10 mouse cellular contexts compared by ENCODE assay signal in genomic region chr11:16259876-16260275, GRCm38 (mm10). TPM values are rescaled to one million over a fixed set of nuclear protein-coding genes. Genes with fewer than 3 reads are reported as not detected.
DNase-seq lines count a peak whose midpoint lies in the region; ATAC-seq and TF ChIP-seq lines count a peak whose summit lies in the region.
"Had no signal": no experiment of that assay in that cellular context is flagged by ENCODE, and none has a peak within 500 bp of the region (broad histone marks: within the 10 kb centered on the region; RNA-seq: fewer than 3 reads in every experiment).

No protein-coding gene starts in this region.

- TF ChIP-seq EP300 in lung, postnatal 0 days (IDR thresholded peaks at IDR 0.05), result no peak

- peaks cover 2% of the 10 kb centered on the region; the same call in 1 of the 2 replicates for H3K4me1 ChIP-seq in forebrain, embryonic 14.5 days (ENCODE audit: control insufficient read depth, insufficient read depth, low read length)
- peaks cover 24% of the 10 kb centered on the region for H3K4me1 ChIP-seq in midbrain, embryonic 10.5 days
- no peaks in the 10 kb centered on the region; the same call in 1 of the 2 replicates for H3K4me1 ChIP-seq in liver, embryonic 12.5 days
- no peaks in the 10 kb centered on the region for H3K4me1 ChIP-seq in lung, postnatal 0 days (ENCODE audit: insufficient read depth, low read depth, low read length)

- peak overlapping the region; percentile 73 for H3K4me3 ChIP-seq in layer of hippocampus, adult 2 months
- peak overlapping the region; percentile 65 for H3K4me3 ChIP-seq in forebrain, embryonic 14.5 days (ENCODE audit: low read depth, low read length)
- H3K4me3 ChIP-seq in midbrain, embryonic 10.5 days, result peak overlapping the region; percentile 64; the same call in 1 of the 2 replicates
- no peak overlapping the region for H3K4me3 ChIP-seq in liver, embryonic 12.5 days
- no peak overlapping the region for H3K4me3 ChIP-seq in lung, postnatal 0 days (ENCODE audit: low read depth, low read length)

- H3K4me2 ChIP-seq in forebrain, embryonic 14.5 days (ENCODE audit: low read length), result peak overlapping the region; percentile 83
- no peak overlapping the region for H3K4me2 ChIP-seq in liver, embryonic 12.5 days
- no peak overlapping the region for H3K4me2 ChIP-seq in lung, postnatal 0 days (replicated peaks; ENCODE audit: low read depth, low read length)

- no peaks in the 10 kb centered on the region for H3K27me3 ChIP-seq in forebrain, embryonic 14.5 days (replicated peaks; ENCODE audit: control insufficient read depth, insufficient read depth, low read length)
- H3K27me3 ChIP-seq in midbrain, embryonic 10.5 days (ENCODE audit: low read depth, poor library complexity, severe bottlenecking), result peaks cover 55% of the 10 kb centered on the region
- H3K27me3 ChIP-seq in liver, embryonic 12.5 days (replicated peaks), result peaks cover 48% of the 10 kb centered on the region
- peaks cover 23% of the 10 kb centered on the region; the same call in 1 of the 2 replicates for H3K27me3 ChIP-seq in lung, postnatal 0 days (replicated peaks; ENCODE audit: insufficient read depth, low read length)

- 18% methylated on average over 9 of the region's 9 CpGs for WGBS in forebrain, embryonic 14.5 days
- 15% methylated on average over 9 of the region's 9 CpGs for WGBS in midbrain, embryonic 10.5 days
- WGBS in liver, embryonic 12.5 days (ENCODE audit: insufficient replicate concordance), result 18% methylated on average over 9 of the region's 9 CpGs
- 15% methylated on average over 9 of the region's 9 CpGs for WGBS in lung, postnatal 0 days

- DNase-seq in layer of hippocampus, adult 2 months (ENCODE audit: low spot score in 2 of 2), result no peak
- DNase-seq in layer of hippocampus, postnatal 25 days (ENCODE audit: extremely low spot score in 1 of 2, low spot score in 1 of 2), result no peak
- DNase-seq in forebrain, embryonic 14.5 days (ENCODE audit: low spot score), result no peak
- DNase-seq in midbrain, embryonic 10.5 days (ENCODE audit: low spot score), result peak; percentile 24
- peak; percentile 2 for DNase-seq in retina, embryonic 14.5 days (ENCODE audit: low spot score)
- no peak for DNase-seq in lung, postnatal 0 days (ENCODE audit: low spot score)
- DNase-seq: gastrocnemius, postnatal 14 days had no signal

- no peaks in the 10 kb centered on the region for H3K36me3 ChIP-seq in forebrain, embryonic 14.5 days (ENCODE audit: control insufficient read depth, insufficient read depth, low read length)
- H3K36me3 ChIP-seq in midbrain, embryonic 10.5 days, result no peaks in the 10 kb centered on the region
- no peaks in the 10 kb centered on the region for H3K36me3 ChIP-seq in liver, embryonic 12.5 days
- no peaks in the 10 kb centered on the region for H3K36me3 ChIP-seq in lung, postnatal 0 days (ENCODE audit: insufficient read depth, low read length)

- no peak for TF ChIP-seq CTCF in layer of hippocampus, adult 2 months (conservative IDR thresholded peaks at IDR 0.05)
- TF ChIP-seq CTCF in lung, postnatal 0 days (IDR thresholded peaks at IDR 0.05), result no peak

- ATAC-seq in forebrain, embryonic 14.5 days, result no peak
- ATAC-seq in liver, embryonic 12.5 days, result no peak
- no peak for ATAC-seq in lung, postnatal 0 days

- H3K27ac ChIP-seq in layer of hippocampus, adult 2 months, result peak overlapping the region; percentile 91
- H3K27ac ChIP-seq in forebrain, embryonic 14.5 days (ENCODE audit: low read depth, low read length), result no peak overlapping the region
- no peak overlapping the region for H3K27ac ChIP-seq in midbrain, embryonic 10.5 days (replicated peaks)
- no peak overlapping the region for H3K27ac ChIP-seq in liver, embryonic 12.5 days
- H3K27ac ChIP-seq in lung, postnatal 0 days (ENCODE audit: low read length), result no peak overlapping the region

- no peaks in the 10 kb centered on the region for H3K9me3 ChIP-seq in forebrain, embryonic 14.5 days (replicated peaks; ENCODE audit: control insufficient read depth, low read length)
- H3K9me3 ChIP-seq in midbrain, embryonic 10.5 days (replicated peaks), result no peaks in the 10 kb centered on the region
- H3K9me3 ChIP-seq in liver, embryonic 12.5 days (replicated peaks), result no peaks in the 10 kb centered on the region
- no peaks in the 10 kb centered on the region for H3K9me3 ChIP-seq in lung, postnatal 0 days (ENCODE audit: low read length)

- peak overlapping the region; percentile 25; the same call in 1 of the 2 replicates for H3K9ac ChIP-seq in forebrain, embryonic 14.5 days (ENCODE audit: low read length)
- H3K9ac ChIP-seq in liver, embryonic 12.5 days, result no peak overlapping the region
- no peak overlapping the region for H3K9ac ChIP-seq in lung, postnatal 0 days (replicated peaks; ENCODE audit: low read depth)

RNA-seq across cellular contexts. Expression of gene Vstm2a, which starts 2.4 kb away (rescaled TPM):
- total RNA-seq in layer of hippocampus, adult 2 months (2021), result 100 to 1,000 TPM; 148 to 154 TPM
- 100 to 1,000 TPM; 137 to 149 TPM for total RNA-seq in layer of hippocampus, postnatal 25 days (2021)
- polyA plus RNA-seq in forebrain, embryonic 14.5 days (2014; fragmentation: Nextera tagmentation; extraction: Ambion mirVana), result 49.0 and 59.1 TPM in 2 replicates
- polyA plus RNA-seq in midbrain, embryonic 10.5 days (2016; fragmentation: Nextera tagmentation; extraction: Ambion mirVana), result 0.83 and 3.3 TPM in 2 replicates
- polyA plus RNA-seq in liver, embryonic 12.5 days (2016; fragmentation: Nextera tagmentation; extraction: Ambion mirVana), result 0.07 and 0.16 TPM in 2 replicates
- 0.43 and 0.51 TPM in 2 replicates for polyA plus RNA-seq in lung, postnatal 0 days (2015; fragmentation: Nextera tagmentation; extraction: Ambion mirVana)
- total RNA-seq: hematopoietic stem cell, adult 5-6 weeks; megakaryocyte, adult 5-6 weeks had no signal

Comparison
In these comparisons a context has a peak if more than half of its experiments do, and no peak if none do; other contexts are left out.
1. DNase-seq: peak in midbrain, embryonic 10.5 days (single experiment) and retina, embryonic 14.5 days (single experiment); none in layer of hippocampus, adult 2 months (0 of 2), layer of hippocampus, postnatal 25 days (0 of 2), forebrain, embryonic 14.5 days (single experiment) and lung, postnatal 0 days (single experiment).
2. H3K4me3 ChIP-seq: peak in layer of hippocampus, adult 2 months (single experiment), forebrain, embryonic 14.5 days (single experiment) and midbrain, embryonic 10.5 days (single experiment); none in liver, embryonic 12.5 days (single experiment) and lung, postnatal 0 days (single experiment).
3. RNA of gene Vstm2a, which starts 2.4 kb away (polyA plus RNA-seq): 49.0 to 59.1 TPM in forebrain, embryonic 14.5 days; 0.83 to 3.3 TPM in midbrain, embryonic 10.5 days, 0.43 to 0.51 TPM in lung, postnatal 0 days and 0.07 to 0.16 TPM in liver, embryonic 12.5 days; every median in the first group is over 10 times any median in the second.